In genomic region chr17:80981721-80982411, GRCm38 (mm10) we compare ENCODE assay signal across 7 mouse cellular contexts. TPM values are rescaled to one million over a fixed set of nuclear protein-coding genes. Genes with fewer than 3 reads are reported as not detected.
DNase-seq lines count a peak whose midpoint lies in the region; ATAC-seq and TF ChIP-seq lines count a peak whose summit lies in the region.

No protein-coding gene starts in this region.

- H3K27ac ChIP-seq in hindbrain, embryonic 11.5 days (ENCODE audit: low read depth, low read length), result 0 out of 2 replicates have a peak overlapping the region, but pooled peaks have one; percentile 34
- H3K27ac ChIP-seq in neural tube, embryonic 15.5 days (replicated peaks), result peak overlapping the region; percentile 71
- H3K27ac ChIP-seq in thymus, adult 2 months (ENCODE audit: control insufficient read depth, insufficient read depth, low read length), result no peak overlapping the region

- peak; percentile 47 for DNase-seq in lung, postnatal 10 days
- no peak for DNase-seq in lung, adult 2 months
- DNase-seq in cerebellum, adult 9-11 months, result peak; percentile 91
- DNase-seq in hindbrain, embryonic 11.5 days (ENCODE audit: low spot score), result no peak
- DNase-seq in thymus, adult 2 months, result no peak
- DNase-seq in liver, result no peak

- no peak for TF ChIP-seq POLR2A in lung, adult 2 months (IDR thresholded peaks at IDR 0.05; ENCODE audit: borderline replicate concordance, extremely low read depth, low read depth, low read length)
- TF ChIP-seq POLR2A in thymus, adult 2 months (IDR thresholded peaks at IDR 0.05; ENCODE audit: control insufficient read depth, extremely low read depth, insufficient read depth, low read length, poor library complexity), result no peak

- no peak for TF ChIP-seq CTCF in lung, adult 2 months (IDR thresholded peaks at IDR 0.05; ENCODE audit: insufficient read depth, low read length)
- no peak for TF ChIP-seq CTCF in thymus, adult 2 months (IDR thresholded peaks at IDR 0.05; ENCODE audit: borderline replicate concordance, control insufficient read depth, extremely low read depth, insufficient read depth, low read length, poor library complexity)

- H3K27me3 ChIP-seq in hindbrain, embryonic 11.5 days (ENCODE audit: control insufficient read depth, insufficient read depth, low read length), result no peaks in the 10 kb centered on the region
- H3K27me3 ChIP-seq in neural tube, embryonic 15.5 days (replicated peaks), result no peaks in the 10 kb centered on the region
- H3K27me3 ChIP-seq in thymus, adult 2 months (ENCODE audit: control insufficient read depth, insufficient read depth, low read length), result no peaks in the 10 kb centered on the region

- no peaks in the 10 kb centered on the region for H3K9me3 ChIP-seq in hindbrain, embryonic 11.5 days (ENCODE audit: control insufficient read depth, low read length)
- no peaks in the 10 kb centered on the region for H3K9me3 ChIP-seq in neural tube, embryonic 15.5 days (replicated peaks)

- H3K4me2 ChIP-seq in hindbrain, embryonic 11.5 days (replicated peaks; ENCODE audit: low read depth, low read length), result no peak overlapping the region
- peak overlapping the region; percentile 25 for H3K4me2 ChIP-seq in neural tube, embryonic 15.5 days

- no peak overlapping the region for H3K9ac ChIP-seq in hindbrain, embryonic 11.5 days (ENCODE audit: low read depth, low read length)
- H3K9ac ChIP-seq in neural tube, embryonic 15.5 days (replicated peaks), result no peak overlapping the region

- H3K4me3 ChIP-seq in lung, adult 2 months (replicated peaks; ENCODE audit: extremely low read depth, low read depth, low read length), result no peak overlapping the region
- H3K4me3 ChIP-seq in hindbrain, embryonic 11.5 days (ENCODE audit: low read depth, low read length), result no peak overlapping the region
- no peak overlapping the region for H3K4me3 ChIP-seq in neural tube, embryonic 15.5 days (replicated peaks)
- H3K4me3 ChIP-seq in thymus, adult 2 months (ENCODE audit: control insufficient read depth, insufficient read depth, low read length), result no peak overlapping the region

- peak; percentile 37; the same call in 1 of the 2 replicates for ATAC-seq in hindbrain, embryonic 11.5 days (ENCODE audit: low FRiP score)
- peak; percentile 40; the same call in 1 of the 2 replicates for ATAC-seq in neural tube, embryonic 15.5 days (ENCODE audit: low FRiP score)

- H3K36me3 ChIP-seq in hindbrain, embryonic 11.5 days (ENCODE audit: control insufficient read depth, insufficient read depth, low read length), result no peaks in the 10 kb centered on the region
- no peaks in the 10 kb centered on the region for H3K36me3 ChIP-seq in neural tube, embryonic 15.5 days
- H3K36me3 ChIP-seq in thymus, adult 2 months (ENCODE audit: control insufficient read depth, insufficient read depth, low read length), result no peaks in the 10 kb centered on the region

- WGBS in lung, adult 2 months, result 52% methylated on average over 12 of the region's 12 CpGs
- WGBS in hindbrain, embryonic 11.5 days, result 84% methylated on average over 12 of the region's 12 CpGs
- WGBS in neural tube, embryonic 15.5 days, result 63% methylated on average over 12 of the region's 12 CpGs
- WGBS in thymus, adult 2 months, result 81% methylated on average over 12 of the region's 12 CpGs

- H3K4me1 ChIP-seq in lung, adult 2 months (ENCODE audit: control insufficient read depth, insufficient read depth, low read length), result no peaks in the 10 kb centered on the region
- H3K4me1 ChIP-seq in hindbrain, embryonic 11.5 days (replicated peaks; ENCODE audit: control insufficient read depth, insufficient read depth, low read length), result no peaks in the 10 kb centered on the region
- H3K4me1 ChIP-seq in neural tube, embryonic 15.5 days, result peaks cover 19% of the 10 kb centered on the region
- H3K4me1 ChIP-seq in thymus, adult 2 months (replicated peaks; ENCODE audit: control insufficient read depth, insufficient read depth, low read length), result no peaks in the 10 kb centered on the region

RNA-seq across cellular contexts. Expression of gene Tmem178, which starts 37.4 kb away (rescaled TPM):
- polyA plus RNA-seq in lung, adult 2 months (2012; rRNA removed), result 18.5 and 20.7 TPM in 2 replicates
- polyA plus RNA-seq in hindbrain, embryonic 11.5 days (2014; fragmentation: Nextera tagmentation; extraction: Ambion mirVana), result 17.0 and 19.8 TPM in 2 replicates
- polyA plus RNA-seq in neural tube, embryonic 15.5 days (2015; fragmentation: Nextera tagmentation; extraction: Ambion mirVana), result 27.7 and 37.0 TPM in 2 replicates
- polyA plus RNA-seq in thymus, adult 2 months (2012; rRNA removed), result 0.09 and 0.23 TPM in 2 replicates

Comparison
In these comparisons a context has a peak if more than half of its experiments do, and no peak if none do; other contexts are left out.
1. DNase-seq: peak in lung, postnatal 10 days (single experiment) and cerebellum, adult 9-11 months (single experiment); none in lung, adult 2 months (single experiment), hindbrain, embryonic 11.5 days (single experiment), thymus, adult 2 months (single experiment) and liver (single experiment).
2. RNA of gene Tmem178, which starts 37.4 kb away (polyA plus RNA-seq): 27.7 to 37.0 TPM in neural tube, embryonic 15.5 days, 17.0 to 19.8 TPM in hindbrain, embryonic 11.5 days and 18.5 to 20.7 TPM in lung, adult 2 months; 0.09 to 0.23 TPM in thymus, adult 2 months; every median in the first group is over 10 times any median in the second.